Mouse (Mus musculus) liver, adult 2 months (tissue): ENCODE results near the gene Bach2. TPM values are rescaled to one million over a fixed set of nuclear protein-coding genes. Genes with fewer than 3 reads are reported as not detected.
A peak's percentile ranks its signal among the peaks of the same experiment; 100 is the strongest.

Source experiments
- DNase-seq: peaks from one replicate; pipeline ENCODE4 v3.0.0-alpha.2; 2011; ENCODE audit warnings: low read depth, low spot score; ENCODE audit errors: extremely low read depth
- H3K27ac ChIP-seq: fragments of 200-500 bp; replicated peaks from 2 replicates; pipeline ENCODE4 v1.5.1; 2012; ENCODE audit warnings: low read depth, mild to moderate bottlenecking, control low read depth, inconsistent platforms, low read length; ENCODE audit not compliant: insufficient read depth
- H3K27me3 ChIP-seq: fragments of 200-500 bp; 2 replicates; pipeline ENCODE4 v1.6.1; 2012; ENCODE audit warnings: mild to moderate bottlenecking, moderate library complexity, low read length, inconsistent platforms; ENCODE audit not compliant: control insufficient read depth, insufficient read depth
- H3K36me3 ChIP-seq: fragments of 200-500 bp; 2 replicates; pipeline ENCODE4 v1.6.1; 2012; ENCODE audit warnings: low read length, inconsistent platforms; ENCODE audit not compliant: control insufficient read depth, insufficient read depth
- H3K4me1 ChIP-seq: fragments of 200-500 bp; 2 replicates; pipeline ENCODE4 v1.6.1; 2011; ENCODE audit warnings: low read length; ENCODE audit not compliant: control insufficient read depth, insufficient read depth
- H3K4me3 ChIP-seq: fragments of 200-500 bp; 2 replicates; pipeline ENCODE4 v1.5.1; 2011; ENCODE audit warnings: low read depth, mild to moderate bottlenecking, control low read depth, low read length, moderate library complexity; ENCODE audit not compliant: insufficient read depth
- H3K79me2 ChIP-seq: fragments of 200-500 bp; 2 replicates; pipeline ENCODE4 v1.6.1; 2012; ENCODE audit warnings: inconsistent platforms, mild to moderate bottlenecking, low read length, moderate library complexity; ENCODE audit not compliant: control insufficient read depth, insufficient read depth
- H3K9ac ChIP-seq: fragments of 200-500 bp; 2 replicates; pipeline ENCODE4 v1.6.1; 2012; ENCODE audit warnings: low read depth, mild to moderate bottlenecking, control low read depth, inconsistent platforms, low read length
- CTCF ChIP-seq: fragments of 200-500 bp; IDR thresholded peaks from 2 replicates; pipeline ENCODE4 v1.5.1; 2011; ENCODE audit warnings: low read depth, low read length, control low read depth
- POLR2A ChIP-seq: fragments of 200-500 bp; IDR thresholded peaks from 2 replicates; pipeline ENCODE4 v1.6.1; 2011; ENCODE audit warnings: low read length, control low read depth; ENCODE audit not compliant: insufficient read depth; ENCODE audit errors: extremely low read depth
- WGBS: fragments of 180-500 bp; shearing (Covaris S2); methylation state at CpG from one replicate; pipeline ENCODE4 v1.1.7; 2018; 5-methylcytosine and 5-hydroxymethylcytosine counted together
- polyA plus RNA-seq: library from polyadenylated mRNA; depleted of rRNA; stranded (reverse); fragments of >200 nt; gene quantifications from 2 replicates; pipeline ENCODE4 v1.2.3, GENCODE M21; 2012
- total RNA-seq: library from RNA; depleted of rRNA; stranded (reverse); fragments of >200 nt; gene quantifications from 2 replicates; pipeline ENCODE4 v1.2.3, GENCODE M21; 2014

Gene Bach2
- total and polyA plus RNA-seq, 2 experiments, result 2.1 to 6.0 TPM

DNA sequence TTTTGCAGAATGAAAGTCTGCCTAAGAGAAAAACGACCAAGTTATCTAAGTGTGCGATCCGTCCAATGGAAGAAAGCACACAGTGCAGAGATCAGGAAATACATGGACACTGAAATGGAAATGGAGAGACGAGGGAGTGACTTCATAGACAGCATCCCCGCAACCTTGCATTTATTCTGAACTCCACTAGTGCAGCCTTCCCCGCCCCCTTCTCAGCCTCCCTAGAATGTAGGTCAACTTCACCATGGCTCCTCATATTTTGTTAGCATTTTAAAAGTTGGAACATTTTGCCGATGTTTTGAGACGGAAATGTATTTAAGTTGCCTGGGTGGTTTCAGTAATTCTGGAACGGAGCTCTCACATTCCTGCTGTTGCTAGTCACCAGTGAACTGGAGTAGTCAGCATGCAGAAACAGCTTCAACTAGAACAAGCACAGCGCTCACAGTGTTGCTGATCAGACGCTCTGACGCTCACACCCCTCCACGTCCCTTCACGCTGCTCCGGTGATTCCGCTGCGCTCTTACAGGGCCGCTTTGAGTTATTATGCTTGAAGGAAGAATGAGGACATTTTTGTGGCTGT lies 66.5 kb downstream of the Bach2 start:
- no peak overlapping the region for H3K27ac ChIP-seq
- H3K36me3 ChIP-seq, result no peaks in the 10 kb centered on the region
- no peaks in the 10 kb centered on the region for H3K27me3 ChIP-seq
- no peaks in the 10 kb centered on the region; the same call in 1 of the 2 replicates for H3K79me2 ChIP-seq
- WGBS, result 72% methylated on average over 18 of the region's 18 CpGs
- DNase-seq, result no peak
- no peak overlapping the region for H3K4me3 ChIP-seq
- peaks cover 19% of the 10 kb centered on the region for H3K4me1 ChIP-seq
- H3K9ac ChIP-seq, result no peak overlapping the region
- TF ChIP-seq POLR2A (no peak), CTCF (no peak)

- TF ChIP-seq POLR2A (no peak), CTCF (no peak)
- H3K4me3 ChIP-seq, result no peak overlapping the region
- no peak for DNase-seq
- H3K27me3 ChIP-seq, result no peaks in the 10 kb centered on the region
- H3K27ac ChIP-seq, result no peak overlapping the region
- no peak overlapping the region for H3K9ac ChIP-seq
- H3K36me3 ChIP-seq, result no peaks in the 10 kb centered on the region
- H3K4me1 ChIP-seq, result peaks cover 19% of the 10 kb centered on the region
- H3K79me2 ChIP-seq, result no peaks in the 10 kb centered on the region; the same call in 1 of the 2 replicates
- WGBS, result 89% methylated on average over 6 of the region's 6 CpGs
These were observed 67.1 kb downstream of the Bach2 start for GRCm38 (mm10) chr4:32305683-32306082.

DNA sequence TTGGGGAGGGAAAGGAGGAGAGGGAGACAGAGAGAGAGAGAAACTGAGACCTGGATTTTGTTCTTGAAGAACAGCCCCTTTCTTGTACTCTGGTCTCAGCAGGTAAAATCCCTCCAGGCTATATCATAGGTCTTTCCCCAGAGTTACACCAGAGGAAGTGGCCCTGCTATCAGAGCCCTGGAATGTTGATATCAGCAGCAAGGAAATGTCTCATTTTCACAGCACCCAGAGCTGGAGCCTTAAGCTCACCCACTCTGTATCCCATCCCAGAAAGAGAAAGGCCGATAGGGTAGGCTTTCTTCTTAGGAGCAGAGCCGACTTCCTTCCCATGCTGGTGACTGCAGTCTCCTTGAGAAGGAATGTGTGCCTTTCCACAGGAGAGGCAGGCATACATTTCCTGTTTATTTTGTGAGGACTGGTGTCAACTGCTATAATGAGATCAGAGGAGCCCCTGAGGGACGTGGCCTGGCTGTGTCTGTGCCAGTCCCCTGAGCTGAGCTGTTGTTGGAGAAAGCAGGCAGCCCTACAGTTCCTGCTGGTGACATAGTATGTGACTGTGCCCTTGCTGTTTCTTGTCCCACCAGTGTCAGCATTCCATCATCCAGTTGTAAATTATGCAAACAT lies 67.7 kb downstream of the Bach2 start:
- Histone ChIP-seq H3K4me3 (no peak overlapping the region), H3K4me1 (peaks cover 19% of the 10 kb centered on the region), H3K27me3 (no peaks in the 10 kb centered on the region), H3K36me3 (no peaks in the 10 kb centered on the region), H3K79me2 (no peaks in the 10 kb centered on the region; the same call in 1 of the 2 replicates), H3K9ac (no peak overlapping the region), H3K27ac (peak overlapping the region; percentile 17)
- peak; percentile 16 for DNase-seq
- TF ChIP-seq CTCF (no peak), POLR2A (no peak)
- 77% methylated on average over 3 of the region's 3 CpGs for WGBS

GRCm38 (mm10) chr4:32307215-32307614 lies 68.6 kb downstream of the Bach2 start:
- H3K27ac ChIP-seq, result no peak overlapping the region
- peaks cover 19% of the 10 kb centered on the region for H3K4me1 ChIP-seq
- H3K36me3 ChIP-seq, result no peaks in the 10 kb centered on the region
- no peak overlapping the region for H3K9ac ChIP-seq
- no peaks in the 10 kb centered on the region for H3K27me3 ChIP-seq
- DNase-seq, result no peak
- H3K4me3 ChIP-seq, result no peak overlapping the region
- WGBS, result 48% methylated on average over 5 of the region's 5 CpGs
- TF ChIP-seq POLR2A (no peak), CTCF (no peak)
- no peaks in the 10 kb centered on the region; the same call in 1 of the 2 replicates for H3K79me2 ChIP-seq

- H3K9ac ChIP-seq, result no peak overlapping the region
- H3K4me1 ChIP-seq, result peaks cover 4% of the 10 kb centered on the region
- TF ChIP-seq CTCF (no peak), POLR2A (no peak)
- H3K79me2 ChIP-seq, result no peaks in the 10 kb centered on the region
- no peak overlapping the region for H3K27ac ChIP-seq
- no peak overlapping the region for H3K4me3 ChIP-seq
- WGBS, result 89% methylated on average over 10 of the region's 10 CpGs
- H3K36me3 ChIP-seq, result no peaks in the 10 kb centered on the region
- no peak for DNase-seq
- H3K27me3 ChIP-seq, result no peaks in the 10 kb centered on the region
These were observed 73.8 kb downstream of the Bach2 start for GRCm38 (mm10) chr4:32312171-32312946.
